Mouse (Mus musculus): ENCODE measurements around the gene Ttll11. TPM values are rescaled to one million over a fixed set of nuclear protein-coding genes. Genes with fewer than 3 reads are reported as not detected.

Gene Ttll11
- polyA plus RNA-seq, 1 experiment from 2014 or later = 1.3 TPM

- no peak overlapping the region for H3K4me3 ChIP-seq (ENCODE audit: low read depth, low read length)
- no peak overlapping the region for H3K4me2 ChIP-seq (replicated peaks; ENCODE audit: low read depth, low read length)
- DNase-seq (ENCODE audit: low spot score) = no peak
- H3K9ac ChIP-seq (ENCODE audit: low read depth, low read length) = no peak overlapping the region
- H3K4me1 ChIP-seq (replicated peaks; ENCODE audit: control insufficient read depth, insufficient read depth, low read length) = no peaks in the 10 kb centered on the region
- H3K27me3 ChIP-seq (ENCODE audit: control insufficient read depth, insufficient read depth, low read length) = no peaks in the 10 kb centered on the region
- no peak overlapping the region for H3K27ac ChIP-seq (ENCODE audit: low read depth, low read length)
- H3K36me3 ChIP-seq (ENCODE audit: control insufficient read depth, insufficient read depth, low read length) = no peaks in the 10 kb centered on the region
- 0 out of 2 replicates have a peak, but pooled peaks have one; percentile 38 for ATAC-seq (ENCODE audit: low FRiP score)
- 57% methylated on average over 10 of the region's 10 CpGs for WGBS
- no peaks in the 10 kb centered on the region for H3K9me3 ChIP-seq (ENCODE audit: control insufficient read depth, low read length)
These were observed 119.3 kb downstream of the Ttll11 start for GRCm38 (mm10) chr2:35860394-35860744.

GRCm38 (mm10) chr2:35859708-35860393, 119.9 kb downstream of the Ttll11 start:
- Histone ChIP-seq H3K9ac (ENCODE audit: low read depth, low read length) (no peak overlapping the region), H3K4me2 (replicated peaks; ENCODE audit: low read depth, low read length) (no peak overlapping the region), H3K27me3 (ENCODE audit: control insufficient read depth, insufficient read depth, low read length) (no peaks in the 10 kb centered on the region), H3K4me3 (ENCODE audit: low read depth, low read length) (no peak overlapping the region), H3K27ac (ENCODE audit: low read depth, low read length) (no peak overlapping the region), H3K4me1 (replicated peaks; ENCODE audit: control insufficient read depth, insufficient read depth, low read length) (no peaks in the 10 kb centered on the region), H3K9me3 (ENCODE audit: control insufficient read depth, low read length) (no peaks in the 10 kb centered on the region), H3K36me3 (ENCODE audit: control insufficient read depth, insufficient read depth, low read length) (no peaks in the 10 kb centered on the region)
- DNase-seq (ENCODE audit: low spot score) = no peak
- WGBS = 76% methylated on average over 7 of the region's 7 CpGs
- ATAC-seq (ENCODE audit: low FRiP score) = no peak

DNA sequence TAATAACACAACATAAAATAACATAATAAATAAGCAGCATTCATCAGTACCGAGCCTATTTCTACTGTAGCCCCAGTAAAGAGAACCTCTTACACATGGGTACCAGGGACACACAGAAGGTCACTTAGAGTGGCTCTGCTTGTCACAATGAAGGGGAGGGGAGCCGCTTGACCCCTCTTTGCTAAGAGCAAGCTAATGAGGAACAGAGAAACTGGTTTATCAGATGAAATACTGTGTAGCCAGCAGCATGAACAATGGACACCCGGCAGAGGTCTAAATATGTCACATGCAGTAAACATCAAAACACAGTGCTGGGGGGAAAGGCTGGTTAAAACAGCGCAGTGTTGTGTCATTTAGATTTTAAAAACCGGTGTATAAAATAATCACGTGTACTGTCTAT, 121.4 kb downstream of the Ttll11 start:
- Histone ChIP-seq H3K9ac (ENCODE audit: low read depth, low read length) (no peak overlapping the region), H3K36me3 (ENCODE audit: control insufficient read depth, insufficient read depth, low read length) (no peaks in the 10 kb centered on the region), H3K27ac (ENCODE audit: low read depth, low read length) (no peak overlapping the region), H3K4me1 (replicated peaks; ENCODE audit: control insufficient read depth, insufficient read depth, low read length) (no peaks in the 10 kb centered on the region), H3K4me3 (ENCODE audit: low read depth, low read length) (no peak overlapping the region), H3K9me3 (ENCODE audit: control insufficient read depth, low read length) (no peaks in the 10 kb centered on the region), H3K4me2 (replicated peaks; ENCODE audit: low read depth, low read length) (no peak overlapping the region), H3K27me3 (ENCODE audit: control insufficient read depth, insufficient read depth, low read length) (no peaks in the 10 kb centered on the region)
- whole genome bisulfite sequencing = 85% methylated on average over 6 of the region's 6 CpGs
- DNase-seq (ENCODE audit: low spot score) (no peak), ATAC-seq (ENCODE audit: low FRiP score) (no peak)

DNA sequence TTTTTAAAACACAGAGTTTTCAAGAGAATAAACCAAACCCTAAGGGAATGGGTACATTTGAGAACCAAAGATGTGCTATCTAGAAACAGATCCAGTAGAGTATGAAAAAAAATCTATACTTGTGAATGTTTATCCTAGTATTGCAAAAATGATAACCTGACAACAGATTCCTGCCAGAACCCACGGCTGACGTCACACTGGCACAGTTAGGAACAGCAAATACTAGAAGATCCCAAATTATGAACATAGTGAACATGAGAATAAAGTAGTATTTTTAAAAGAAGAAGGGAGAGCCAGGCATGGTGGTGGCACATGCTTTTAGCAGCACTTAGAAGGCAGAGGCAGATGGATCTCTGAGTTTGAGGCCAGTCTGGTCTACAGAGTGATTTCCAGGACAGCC, 122.8 kb downstream of the Ttll11 start:
- Histone ChIP-seq H3K9ac (ENCODE audit: low read depth, low read length) (no peak overlapping the region), H3K9me3 (ENCODE audit: control insufficient read depth, low read length) (no peaks in the 10 kb centered on the region)
- no peak for ATAC-seq (ENCODE audit: low FRiP score)

GRCm38 (mm10) chr2:35854877-35855276, 124.8 kb downstream of the Ttll11 start:
- WGBS = 43% methylated on average over 5 of the region's 5 CpGs
- H3K4me3 ChIP-seq (ENCODE audit: low read depth, low read length) = no peak overlapping the region
- ATAC-seq (ENCODE audit: low FRiP score) (no peak), DNase-seq (ENCODE audit: low spot score) (peak; percentile 30)
- no peak overlapping the region for H3K27ac ChIP-seq (ENCODE audit: low read depth, low read length)
- H3K4me1 ChIP-seq (replicated peaks; ENCODE audit: control insufficient read depth, insufficient read depth, low read length) = no peaks in the 10 kb centered on the region; the same call in 1 of the 2 replicates
- H3K27me3 ChIP-seq (ENCODE audit: control insufficient read depth, insufficient read depth, low read length) = no peaks in the 10 kb centered on the region
- no peak overlapping the region for H3K9ac ChIP-seq (ENCODE audit: low read depth, low read length)
- H3K9me3 ChIP-seq (ENCODE audit: control insufficient read depth, low read length) = no peaks in the 10 kb centered on the region
- H3K4me2 ChIP-seq (replicated peaks; ENCODE audit: low read depth, low read length) = no peak overlapping the region
- no peaks in the 10 kb centered on the region for H3K36me3 ChIP-seq (ENCODE audit: control insufficient read depth, insufficient read depth, low read length)

More for the DNA sequence above, 122.8 kb downstream of the Ttll11 start:
- no peaks in the 10 kb centered on the region for H3K27me3 ChIP-seq (ENCODE audit: control insufficient read depth, insufficient read depth, low read length)
- H3K4me1 ChIP-seq (replicated peaks; ENCODE audit: control insufficient read depth, insufficient read depth, low read length) = no peaks in the 10 kb centered on the region
- no peaks in the 10 kb centered on the region for H3K36me3 ChIP-seq (ENCODE audit: control insufficient read depth, insufficient read depth, low read length)
- no peak for DNase-seq (ENCODE audit: low spot score)
- H3K27ac ChIP-seq (ENCODE audit: low read depth, low read length) = no peak overlapping the region
- no peak overlapping the region for H3K4me3 ChIP-seq (ENCODE audit: low read depth, low read length)
- 80% methylated on average over 2 of the region's 2 CpGs for WGBS
- no peak overlapping the region for H3K4me2 ChIP-seq (replicated peaks; ENCODE audit: low read depth, low read length)

- 65% methylated on average over 4 of the region's 4 CpGs for WGBS
- Histone ChIP-seq H3K27me3 (ENCODE audit: control insufficient read depth, insufficient read depth, low read length) (no peaks in the 10 kb centered on the region), H3K27ac (ENCODE audit: low read depth, low read length) (no peak overlapping the region), H3K9me3 (ENCODE audit: control insufficient read depth, low read length) (no peaks in the 10 kb centered on the region), H3K4me1 (replicated peaks; ENCODE audit: control insufficient read depth, insufficient read depth, low read length) (no peaks in the 10 kb centered on the region; the same call in 1 of the 2 replicates), H3K4me3 (ENCODE audit: low read depth, low read length) (no peak overlapping the region), H3K4me2 (replicated peaks; ENCODE audit: low read depth, low read length) (no peak overlapping the region), H3K9ac (ENCODE audit: low read depth, low read length) (no peak overlapping the region), H3K36me3 (ENCODE audit: control insufficient read depth, insufficient read depth, low read length) (no peaks in the 10 kb centered on the region)
- DNase-seq (ENCODE audit: low spot score) (no peak), ATAC-seq (ENCODE audit: low FRiP score) (no peak)
These were observed 126.7 kb downstream of the Ttll11 start for GRCm38 (mm10) chr2:35852971-35853370.

- H3K27me3 ChIP-seq (ENCODE audit: control insufficient read depth, insufficient read depth, low read length) = no peaks in the 10 kb centered on the region
- no peak overlapping the region for H3K27ac ChIP-seq (ENCODE audit: low read depth, low read length)
- no peaks in the 10 kb centered on the region; the same call in 1 of the 2 replicates for H3K4me1 ChIP-seq (replicated peaks; ENCODE audit: control insufficient read depth, insufficient read depth, low read length)
- no peak overlapping the region for H3K9ac ChIP-seq (ENCODE audit: low read depth, low read length)
- 67% methylated on average over 3 of the region's 3 CpGs for WGBS
- H3K9me3 ChIP-seq (ENCODE audit: control insufficient read depth, low read length) = no peaks in the 10 kb centered on the region
- H3K4me3 ChIP-seq (ENCODE audit: low read depth, low read length) = no peak overlapping the region
- H3K4me2 ChIP-seq (replicated peaks; ENCODE audit: low read depth, low read length) = no peak overlapping the region
- no peaks in the 10 kb centered on the region for H3K36me3 ChIP-seq (ENCODE audit: control insufficient read depth, insufficient read depth, low read length)
- ATAC-seq (ENCODE audit: low FRiP score) = no peak
- no peak for DNase-seq (ENCODE audit: low spot score)
These were observed 127.6 kb downstream of the Ttll11 start for GRCm38 (mm10) chr2:35852164-35852509.

DNA sequence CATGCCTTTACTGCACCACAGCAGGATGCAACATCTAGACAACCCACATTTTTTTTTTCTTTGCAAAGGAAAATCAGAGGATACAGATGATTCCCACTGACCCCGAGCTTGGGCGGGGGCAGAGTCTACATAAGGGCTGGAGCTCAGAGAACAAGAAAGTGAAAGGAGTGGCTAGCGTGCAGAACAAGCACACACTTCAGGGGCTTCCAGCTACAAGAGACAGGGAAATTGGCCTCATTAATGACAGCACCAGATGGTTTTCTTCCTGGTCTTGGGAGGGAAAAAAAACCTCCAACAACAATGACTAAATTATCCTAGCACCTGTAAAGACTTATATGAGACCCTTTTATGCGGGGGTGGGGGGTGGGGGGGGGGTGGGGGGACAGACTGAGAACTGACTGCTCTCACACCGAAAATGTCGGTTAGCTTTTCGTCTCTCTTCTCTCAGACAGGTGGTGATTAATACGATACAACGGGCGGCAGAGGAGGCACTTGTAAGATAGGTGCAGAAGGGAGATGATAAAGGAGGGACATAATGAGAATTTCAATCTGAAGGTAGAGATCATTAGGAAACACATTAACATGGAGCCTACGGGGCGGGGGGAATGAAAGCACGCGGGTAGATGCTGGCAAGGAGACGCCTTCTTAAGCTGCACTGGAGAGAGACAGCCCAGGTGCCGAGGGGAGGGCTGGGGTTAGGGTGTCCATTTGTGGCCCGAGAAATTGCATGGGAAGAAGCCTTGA, 128.1 kb downstream of the Ttll11 start:
- H3K27ac ChIP-seq (ENCODE audit: low read depth, low read length) = no peak overlapping the region
- no peaks in the 10 kb centered on the region; the same call in 1 of the 2 replicates for H3K4me1 ChIP-seq (replicated peaks; ENCODE audit: control insufficient read depth, insufficient read depth, low read length)
- H3K9me3 ChIP-seq (ENCODE audit: control insufficient read depth, low read length) = no peaks in the 10 kb centered on the region
- no peak overlapping the region for H3K4me2 ChIP-seq (replicated peaks; ENCODE audit: low read depth, low read length)
- no peak overlapping the region for H3K9ac ChIP-seq (ENCODE audit: low read depth, low read length)
- no peak for DNase-seq (ENCODE audit: low spot score)
- WGBS = 59% methylated on average over 17 of the region's 17 CpGs
- H3K27me3 ChIP-seq (ENCODE audit: control insufficient read depth, insufficient read depth, low read length) = no peaks in the 10 kb centered on the region
- ATAC-seq (ENCODE audit: low FRiP score) = no peak
- H3K4me3 ChIP-seq (ENCODE audit: low read depth, low read length) = no peak overlapping the region
- H3K36me3 ChIP-seq (ENCODE audit: control insufficient read depth, insufficient read depth, low read length) = no peaks in the 10 kb centered on the region
